In the genomic region with DNA sequence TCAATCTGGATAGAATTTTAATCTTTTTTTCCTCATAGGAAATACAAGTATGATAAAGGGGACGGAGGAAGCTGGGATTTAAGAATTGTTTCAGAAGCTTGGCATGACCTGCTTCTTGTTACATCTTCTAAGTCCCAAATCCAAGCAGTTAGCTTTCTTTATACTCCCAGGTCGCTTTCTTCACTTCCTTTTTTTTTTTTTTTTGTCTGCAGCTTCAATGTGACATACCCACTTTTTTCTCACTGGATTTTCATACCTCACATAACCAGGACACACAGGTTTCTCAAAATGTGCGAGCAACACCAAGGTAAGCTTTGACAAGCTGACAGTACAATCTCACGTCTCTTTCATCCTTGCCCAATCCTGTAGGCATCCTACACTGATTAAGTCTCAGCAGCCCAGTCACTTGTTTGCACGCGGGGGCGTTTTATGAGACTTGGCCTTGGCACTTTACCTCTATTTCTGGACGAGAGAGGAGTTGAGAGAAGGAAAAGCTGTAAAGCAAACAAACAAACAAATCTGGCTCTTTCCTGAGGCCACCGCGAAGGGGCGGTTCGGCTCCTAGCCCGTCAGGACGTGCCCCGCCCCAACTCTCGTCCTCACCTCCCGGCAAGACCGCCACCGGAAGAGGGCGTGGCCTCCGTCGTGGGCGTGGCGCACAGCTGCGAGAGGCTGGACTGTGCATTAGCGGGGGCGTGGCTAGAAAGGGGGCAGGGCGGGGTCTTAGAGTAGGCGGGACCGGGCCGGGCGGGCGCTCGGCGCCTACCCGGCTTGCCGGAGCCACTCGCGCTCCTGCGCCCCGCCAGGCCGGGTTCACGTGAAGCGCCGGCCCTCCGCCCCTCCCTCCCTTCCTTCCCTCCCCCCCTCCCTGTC, we compare ENCODE assay signal across 8 mouse cellular contexts. TPM values are rescaled to one million over a fixed set of nuclear protein-coding genes. Genes with fewer than 3 reads are reported as not detected.
DNase-seq lines count a peak whose midpoint lies in the region; ATAC-seq lines count a peak whose summit lies in the region.

A gene (plus strand): TSS at position 825 of the 873 bp plus-strand sequence.

- ATAC-seq in inflammation-experienced regulatory T-cells, adult 6 months, result peak; percentile 89
- ATAC-seq in megakaryocyte-erythroid progenitor cell, adult 5-6 weeks (replicated peaks; ENCODE audit: low FRiP score, low TSS enrichment, poor library complexity, severe bottlenecking), result peak; percentile 94

- DNase-seq in adrenal gland, adult (ENCODE audit: inconsistent age in 2 of 2, low spot score in 1 of 2), result peak; percentile 98 to 99
- DNase-seq in embryo, embryonic 10.5 days (ENCODE audit: low spot score), result peak; percentile 97
- DNase-seq in gastrocnemius, postnatal 14 days, result peak; percentile 99
- DNase-seq in left cerebral cortex, postnatal 10 days (ENCODE audit: extremely low spot score in 1 of 2, low spot score in 2 of 2), result peak; percentile 88 to 99
- peak; percentile 93 for DNase-seq in right cerebral cortex, postnatal 25 days
- DNase-seq in urinary bladder, postnatal 4 days (ENCODE audit: low spot score in 2 of 2), result peak; percentile 97 to 99

- intact Hi-C loops in gastrocnemius, postnatal 14 days (cut with DNase I; ENCODE audit: low total_unique reads), result no loop called here
- intact Hi-C loops in left cerebral cortex, postnatal 10 days (cut with DNase I), result loop anchor here (5.0 kb wide), 2 partner anchors 107 to 122 kb away; no protein-coding TSS in a partner anchor

RNA-seq across cellular contexts. Expression of the gene that starts here (rescaled TPM):
- 10 to 100 TPM; 12.3 to 13.5 TPM for total RNA-seq in gastrocnemius, postnatal 14 days (2021)
- polyA plus RNA-seq in inflammation-experienced regulatory T-cells, adult 6 months (2017; shearing (Covaris generic)), result 1 to 10 TPM; 3.9 to 4.9 (median 4.5) TPM
- total RNA-seq in left cerebral cortex, postnatal 10 days (2021), result 10 to 100 TPM; 20.2 to 26.8 TPM
- total RNA-seq in megakaryocyte-erythroid progenitor cell, adult 5-6 weeks (2014; fragmentation: Nextera tagmentation), result 9.2 and 10.6 TPM in 2 replicates
- 10.8 and 11.3 TPM in 2 replicates for total RNA-seq in megakaryocyte-erythroid progenitor cell, adult 5-6 weeks (2017)

Comparison
In these comparisons a context has a peak if more than half of its experiments do, and no peak if none do; other contexts are left out.
1. Peak in every context shown above with its lines: DNase-seq and ATAC-seq.